Mouse (Mus musculus) erythroblast, adult 5-6 weeks (primary cell): ENCODE data around the gene Fat4. TPM values are rescaled to one million over a fixed set of nuclear protein-coding genes. Genes with fewer than 3 reads are reported as not detected.

Source experiments
- ATAC-seq: replicated peaks from 2 replicates; pipeline ENCODE4 v1.8.0; 2016; ENCODE audit warnings: moderate number of reproducible peaks, mild to moderate bottlenecking, moderate TSS enrichment, inconsistent platforms; ENCODE audit not compliant: poor library complexity, low FRiP score, severe bottlenecking
- total RNA-seq, 2 experiments: library from RNA; stranded (forward) in 1 of 2; stranded (reverse) in 1 of 2; fragments of 150-400 nt in 1 of 2; fragments of 200-764, 138-1000 nt in 1 of 2; gene quantifications; 2 replicates each; pipeline versions ENCODE4 v1.2.3 to v1.2.4; 2015 to 2017; ENCODE audit warnings: low replicate concordance in 2 of 2

Fat4 gene
- total RNA-seq, 2 experiments from 2014 or later = not detected

GRCm38 (mm10) chr3:38954196-38954595, 67.5 kb downstream of the Fat4 start:
- no peak for ATAC-seq

GRCm38 (mm10) chr3:38956012-38956648, 69.4 kb downstream of the Fat4 start:
- no peak for ATAC-seq

GRCm38 (mm10) chr3:38957186-38957585, 70.4 kb downstream of the Fat4 start:
- ATAC-seq = no peak

- no peak for ATAC-seq
Observed at GRCm38 (mm10) chr3:38962328-38962727, 75.6 kb downstream of the Fat4 start.

- no peak for ATAC-seq
Observed at GRCm38 (mm10) chr3:38967480-38967879, 80.7 kb downstream of the Fat4 start.

- ATAC-seq = no peak
Observed at GRCm38 (mm10) chr3:38986379-38986778, 99.6 kb downstream of the Fat4 start.

- no peak for ATAC-seq
Observed at GRCm38 (mm10) chr3:38989181-38989580, 102.4 kb downstream of the Fat4 start.

GRCm38 (mm10) chr3:39000011-39000410, 113.3 kb downstream of the Fat4 start:
- ATAC-seq = no peak

GRCm38 (mm10) chr3:39010544-39010943, 123.8 kb downstream of the Fat4 start:
- no peak for ATAC-seq

- no peak for ATAC-seq
Observed at GRCm38 (mm10) chr3:39017633-39018032, 130.9 kb downstream of the Fat4 start.

GRCm38 (mm10) chr3:39036113-39036512, 149.4 kb downstream of the Fat4 start:
- ATAC-seq = no peak

- no peak for ATAC-seq
Observed at GRCm38 (mm10) chr3:39046425-39046824, 159.7 kb downstream of the Fat4 start.

- no peak for ATAC-seq
Observed at GRCm38 (mm10) chr3:39047621-39048303, 161.0 kb downstream of the Fat4 start.

- ATAC-seq = no peak
Observed at GRCm38 (mm10) chr3:39048304-39048667, 161.5 kb downstream of the Fat4 start.

- no peak for ATAC-seq
Observed at GRCm38 (mm10) chr3:39050130-39050529, 163.4 kb downstream of the Fat4 start.

- ATAC-seq = no peak
Observed at GRCm38 (mm10) chr3:39053072-39053471, 166.3 kb downstream of the Fat4 start.
